Mouse (Mus musculus) forelimb bud, embryonic 11.5 days (tissue): ENCODE results near the gene Mgat2.
"Not testable (repeated sequence)": the region's sequence is repeated elsewhere in the genome, so short reads cannot be mapped to it uniquely, and the experiment has no call there.

Source experiments
- DNase-seq: peaks from one replicate; pipeline ENCODE4 v3.0.0-alpha.2; 2012; ENCODE audit warnings: low read depth, low spot score

Gene Mgat2

GRCm38 (mm10) chr12:69183583-69184308, at the start of gene Mgat2, which contains the start of gene Rpl36al:
TSS of gene Mgat2 (plus strand) at chr12:69184157.
TSS of gene Rpl36al (minus strand) at chr12:69184083.
- DNase-seq, result peak; percentile 99

- no peak for DNase-seq
These were observed 44.8 kb upstream of the Mgat2 start for GRCm38 (mm10) chr12:69139201-69139600.

- DNase-seq, result no peak
These were observed 44.1 kb upstream of the Mgat2 start for GRCm38 (mm10) chr12:69139841-69140240.

GRCm38 (mm10) chr12:69143460-69143859, 40.5 kb upstream of the Mgat2 start:
- no peak for DNase-seq

GRCm38 (mm10) chr12:69147166-69147735, 36.7 kb upstream of the Mgat2 start:
- DNase-seq, result no peak

GRCm38 (mm10) chr12:69150049-69150448, 33.9 kb upstream of the Mgat2 start:
- no peak for DNase-seq

- DNase-seq, result no peak
These were observed 28.0 kb upstream of the Mgat2 start for GRCm38 (mm10) chr12:69155923-69156322.

GRCm38 (mm10) chr12:69156436-69156835, 27.5 kb upstream of the Mgat2 start:
- DNase-seq, result no peak

GRCm38 (mm10) chr12:69157107-69157506, 26.9 kb upstream of the Mgat2 start:
- DNase-seq, result no peak

- no peak for DNase-seq
These were observed 25.6 kb upstream of the Mgat2 start for GRCm38 (mm10) chr12:69158366-69158764.

GRCm38 (mm10) chr12:69158765-69159577, 25.0 kb upstream of the Mgat2 start, which contains the start of gene Rps29:
TSS of gene Rps29 (minus strand) at chr12:69159186.
- DNase-seq, result peak; percentile 100

GRCm38 (mm10) chr12:69159578-69159940, 24.4 kb upstream of the Mgat2 start:
- DNase-seq, result peak; percentile 89

- not testable (repeated sequence) for DNase-seq
These were observed 23.3 kb upstream of the Mgat2 start for GRCm38 (mm10) chr12:69160677-69161076.

GRCm38 (mm10) chr12:69163586-69163985, 20.4 kb upstream of the Mgat2 start:
- DNase-seq, result not testable (repeated sequence)

GRCm38 (mm10) chr12:69164904-69165303, 19.1 kb upstream of the Mgat2 start:
- no peak for DNase-seq

GRCm38 (mm10) chr12:69166861-69167581, 16.9 kb upstream of the Mgat2 start:
- DNase-seq, result not testable (repeated sequence)

GRCm38 (mm10) chr12:69167656-69168460, 16.1 kb upstream of the Mgat2 start:
- DNase-seq, result no peak

- peak; percentile 82 for DNase-seq
These were observed 15.4 kb upstream of the Mgat2 start, which contains the start of gene Lrr1 for GRCm38 (mm10) chr12:69168461-69169106. TSS of gene Lrr1 (plus strand) at chr12:69168814.

GRCm38 (mm10) chr12:69171307-69171706, 12.7 kb upstream of the Mgat2 start:
- no peak for DNase-seq

- no peak for DNase-seq
These were observed 8.0 kb upstream of the Mgat2 start for GRCm38 (mm10) chr12:69175975-69176374.
